Mouse (Mus musculus) G1E (cell line): Measurements from ENCODE around the gene Avil.

Source experiments
- CTCF ChIP-seq: IDR thresholded peaks from 2 replicates; pipeline ENCODE4 v1.5.1; 2012; ENCODE audit warnings: low read depth, low read length, inconsistent platforms, mixed read lengths
- GATA1 ChIP-seq: IDR thresholded peaks from 2 replicates; pipeline ENCODE4 v1.6.1; 2012; ENCODE audit warnings: borderline replicate concordance, low read length, inconsistent platforms, mixed read lengths
- TAL1 ChIP-seq: conservative IDR thresholded peaks from 2 replicates; pipeline ENCODE4 v1.6.1; 2012; ENCODE audit warnings: low read depth, low read length, inconsistent platforms, mixed read lengths

DNA sequence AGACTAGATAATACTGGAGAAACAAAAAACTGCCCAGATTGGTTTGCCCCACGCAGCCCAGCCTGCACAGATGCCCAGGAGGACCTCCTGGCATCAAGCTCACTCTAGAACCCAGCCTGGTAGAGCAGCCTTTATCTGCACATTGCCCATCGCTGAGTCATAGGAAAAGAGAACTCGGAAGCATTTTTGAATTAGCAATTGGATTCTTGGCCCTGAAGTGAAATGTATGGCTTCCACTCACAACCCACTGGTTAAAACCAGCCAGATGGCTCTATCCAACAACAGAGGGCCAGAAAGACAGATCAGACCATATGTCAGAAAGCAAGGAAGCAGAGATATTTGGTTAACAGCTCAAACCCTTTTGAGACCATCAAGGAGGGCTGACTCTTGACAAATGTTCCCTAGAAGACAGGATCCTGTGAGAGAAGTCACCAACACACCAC lies 47.5 kb upstream of the Avil start:
- TF ChIP-seq CTCF (no peak), TAL1 (no peak), GATA1 (no peak)
